Mouse (Mus musculus): ENCODE results near the gene Get4. TPM values are rescaled to one million over a fixed set of nuclear protein-coding genes. Genes with fewer than 3 reads are reported as not detected.

Get4 gene
- polyA plus RNA-seq, 1 experiment from 2014 or later: 109 TPM

- no peak overlapping the region for H3K4me3 ChIP-seq (replicated peaks)
- no peaks in the 10 kb centered on the region for H3K27me3 ChIP-seq
- 61% methylated on average over 1 of the region's 1 CpGs for WGBS (ENCODE audit: insufficient replicate concordance)
- H3K4me1 ChIP-seq (replicated peaks): peaks cover 20% of the 10 kb centered on the region
- no peak overlapping the region for H3K27ac ChIP-seq (replicated peaks)
- peak; percentile 44; the same call in 1 of the 2 replicates for ATAC-seq (ENCODE audit: insufficient read depth)
- peaks cover 100% of the 10 kb centered on the region for H3K36me3 ChIP-seq (replicated peaks)
- no peaks in the 10 kb centered on the region for H3K9me3 ChIP-seq (replicated peaks)
- no peak overlapping the region for H3K4me2 ChIP-seq
- H3K9ac ChIP-seq: no peak overlapping the region
Measured at GRCm38 (mm10) chr5:139243384-139243783, 8.7 kb upstream of the Get4 start.

- no peaks in the 10 kb centered on the region for H3K27me3 ChIP-seq
- H3K4me3 ChIP-seq (replicated peaks): no peak overlapping the region
- ATAC-seq (ENCODE audit: insufficient read depth): no peak
- H3K9me3 ChIP-seq (replicated peaks): no peaks in the 10 kb centered on the region
- WGBS (ENCODE audit: insufficient replicate concordance): 16% methylated on average over 3 of the region's 3 CpGs
- peaks cover 82% of the 10 kb centered on the region for H3K36me3 ChIP-seq (replicated peaks)
- H3K4me1 ChIP-seq (replicated peaks): peaks cover 33% of the 10 kb centered on the region
- no peak overlapping the region for H3K9ac ChIP-seq
- no peak overlapping the region for H3K4me2 ChIP-seq
- no peak overlapping the region; the same call in 1 of the 2 replicates for H3K27ac ChIP-seq (replicated peaks)
Measured at GRCm38 (mm10) chr5:139247767-139248166, 4.4 kb upstream of the Get4 start.

- H3K9me3 ChIP-seq (replicated peaks): no peaks in the 10 kb centered on the region
- H3K36me3 ChIP-seq (replicated peaks): peaks cover 72% of the 10 kb centered on the region
- no peak overlapping the region for H3K27ac ChIP-seq (replicated peaks)
- no peak overlapping the region for H3K4me2 ChIP-seq
- no peak overlapping the region for H3K9ac ChIP-seq
- no peak for ATAC-seq (ENCODE audit: insufficient read depth)
- WGBS (ENCODE audit: insufficient replicate concordance): 82% methylated on average over 3 of the region's 3 CpGs
- H3K4me1 ChIP-seq (replicated peaks): peaks cover 43% of the 10 kb centered on the region
- no peak overlapping the region for H3K4me3 ChIP-seq (replicated peaks)
- no peaks in the 10 kb centered on the region for H3K27me3 ChIP-seq
Measured at GRCm38 (mm10) chr5:139248846-139249245, 3.3 kb upstream of the Get4 start.

- H3K36me3 ChIP-seq (replicated peaks): peaks cover 65% of the 10 kb centered on the region
Measured at GRCm38 (mm10) chr5:139251279-139251678, 845 bp upstream of the Get4 start.

GRCm38 (mm10) chr5:139251736-139252080 lies 416 bp upstream of the Get4 start:
- Histone ChIP-seq H3K9ac (peak overlapping the region; percentile 95), H3K36me3 (replicated peaks) (peaks cover 64% of the 10 kb centered on the region), H3K9me3 (replicated peaks) (no peaks in the 10 kb centered on the region), H3K27me3 (no peaks in the 10 kb centered on the region), H3K4me1 (replicated peaks) (peaks cover 66% of the 10 kb centered on the region), H3K4me2 (peak overlapping the region; percentile 99), H3K4me3 (replicated peaks) (peak overlapping the region; percentile 97), H3K27ac (replicated peaks) (peak overlapping the region; percentile 95)
- ATAC-seq (ENCODE audit: insufficient read depth): peak; percentile 2
- WGBS (ENCODE audit: insufficient replicate concordance): under 1% methylated on average over 8 of the region's 8 CpGs

More at GRCm38 (mm10) chr5:139251279-139251678, 845 bp upstream of the Get4 start:
- H3K4me2 ChIP-seq: peak overlapping the region; percentile 99
- WGBS (ENCODE audit: insufficient replicate concordance): 75% methylated on average over 7 of the region's 7 CpGs
- no peaks in the 10 kb centered on the region for H3K27me3 ChIP-seq
- H3K27ac ChIP-seq (replicated peaks): peak overlapping the region; percentile 95
- peaks cover 66% of the 10 kb centered on the region for H3K4me1 ChIP-seq (replicated peaks)
- no peaks in the 10 kb centered on the region for H3K9me3 ChIP-seq (replicated peaks)
- ATAC-seq (ENCODE audit: insufficient read depth): no peak
- H3K4me3 ChIP-seq (replicated peaks): peak overlapping the region; percentile 97
- peak overlapping the region; percentile 95; the same call in 1 of the 2 replicates for H3K9ac ChIP-seq

GRCm38 (mm10) chr5:139252910-139253245 lies 754 bp downstream of the Get4 start:
- Histone ChIP-seq H3K27ac (replicated peaks) (peak overlapping the region; percentile 95), H3K27me3 (no peaks in the 10 kb centered on the region), H3K4me3 (replicated peaks) (peak overlapping the region; percentile 97), H3K9ac (peak overlapping the region; percentile 95), H3K9me3 (replicated peaks) (no peaks in the 10 kb centered on the region), H3K36me3 (replicated peaks) (peaks cover 64% of the 10 kb centered on the region), H3K4me1 (replicated peaks) (peaks cover 65% of the 10 kb centered on the region), H3K4me2 (peak overlapping the region; percentile 99)
- peak; percentile 74 for ATAC-seq (ENCODE audit: insufficient read depth)
- 0% methylated on average over 7 of the region's 7 CpGs for WGBS (ENCODE audit: insufficient replicate concordance)

- Histone ChIP-seq H3K4me3 (replicated peaks) (peak overlapping the region; percentile 97), H3K9ac (peak overlapping the region; percentile 95), H3K27ac (replicated peaks) (peak overlapping the region; percentile 95), H3K4me1 (replicated peaks) (peaks cover 67% of the 10 kb centered on the region), H3K36me3 (replicated peaks) (peaks cover 64% of the 10 kb centered on the region), H3K27me3 (no peaks in the 10 kb centered on the region), H3K4me2 (peak overlapping the region; percentile 99), H3K9me3 (replicated peaks) (no peaks in the 10 kb centered on the region)
- 2% methylated on average over 6 of the region's 6 CpGs for WGBS (ENCODE audit: insufficient replicate concordance)
- peak; percentile 47 for ATAC-seq (ENCODE audit: insufficient read depth)
Measured at GRCm38 (mm10) chr5:139253301-139253741, 1.2 kb downstream of the Get4 start.

- ATAC-seq (ENCODE audit: insufficient read depth): no peak
- H3K27ac ChIP-seq (replicated peaks): 0 out of 2 replicates have a peak overlapping the region, but pooled peaks have one; percentile 4
- H3K36me3 ChIP-seq (replicated peaks): peaks cover 66% of the 10 kb centered on the region
- H3K4me3 ChIP-seq (replicated peaks): peak overlapping the region; percentile 7; the same call in 1 of the 2 replicates
- H3K9ac ChIP-seq: 0 out of 2 replicates have a peak overlapping the region, but pooled peaks have one; percentile 20
- 69% methylated on average over 6 of the region's 6 CpGs for WGBS (ENCODE audit: insufficient replicate concordance)
- H3K4me1 ChIP-seq (replicated peaks): peaks cover 80% of the 10 kb centered on the region
- H3K9me3 ChIP-seq (replicated peaks): no peaks in the 10 kb centered on the region
- peak overlapping the region; percentile 99 for H3K4me2 ChIP-seq
- H3K27me3 ChIP-seq: no peaks in the 10 kb centered on the region
Measured at GRCm38 (mm10) chr5:139254938-139255337, 2.8 kb downstream of the Get4 start.

- Histone ChIP-seq H3K4me2 (no peak overlapping the region), H3K9me3 (replicated peaks) (no peaks in the 10 kb centered on the region), H3K36me3 (replicated peaks) (peaks cover 66% of the 10 kb centered on the region), H3K9ac (no peak overlapping the region), H3K27me3 (no peaks in the 10 kb centered on the region), H3K4me3 (replicated peaks) (no peak overlapping the region), H3K27ac (replicated peaks) (no peak overlapping the region), H3K4me1 (replicated peaks) (peaks cover 86% of the 10 kb centered on the region)
- ATAC-seq (ENCODE audit: insufficient read depth): no peak
- 83% methylated on average over 6 of the region's 6 CpGs for WGBS (ENCODE audit: insufficient replicate concordance)
Measured at GRCm38 (mm10) chr5:139255777-139256176, 3.7 kb downstream of the Get4 start.

- no peak overlapping the region for H3K4me2 ChIP-seq
- peaks cover 86% of the 10 kb centered on the region for H3K4me1 ChIP-seq (replicated peaks)
Measured at GRCm38 (mm10) chr5:139256211-139256765, 4.2 kb downstream of the Get4 start.

GRCm38 (mm10) chr5:139257265-139257664 lies 5.1 kb downstream of the Get4 start:
- Histone ChIP-seq H3K4me2 (no peak overlapping the region), H3K27ac (replicated peaks) (peak overlapping the region; percentile 41; the same call in 1 of the 2 replicates), H3K4me3 (replicated peaks) (no peak overlapping the region), H3K27me3 (no peaks in the 10 kb centered on the region), H3K36me3 (replicated peaks) (peaks cover 77% of the 10 kb centered on the region), H3K9ac (no peak overlapping the region), H3K4me1 (replicated peaks) (peaks cover 86% of the 10 kb centered on the region), H3K9me3 (replicated peaks) (no peaks in the 10 kb centered on the region)
- ATAC-seq (ENCODE audit: insufficient read depth): no peak
- WGBS (ENCODE audit: insufficient replicate concordance): 92% methylated on average over 1 of the region's 1 CpGs

More at GRCm38 (mm10) chr5:139256211-139256765, 4.2 kb downstream of the Get4 start:
- 64% methylated on average over 3 of the region's 3 CpGs for WGBS (ENCODE audit: insufficient replicate concordance)
- Histone ChIP-seq H3K27me3 (no peaks in the 10 kb centered on the region), H3K27ac (replicated peaks) (0 out of 2 replicates have a peak overlapping the region, but pooled peaks have one; percentile 41), H3K36me3 (replicated peaks) (peaks cover 67% of the 10 kb centered on the region), H3K9me3 (replicated peaks) (no peaks in the 10 kb centered on the region), H3K9ac (no peak overlapping the region), H3K4me3 (replicated peaks) (no peak overlapping the region)
- ATAC-seq (ENCODE audit: insufficient read depth): no peak

Data from liver, embryonic 15.5 days (tissue).